Mouse (Mus musculus) bone marrow macrophage, adult 2 months (primary cell): Measurements from ENCODE around the gene Tmem123.

Experiments
- CTCF ChIP-seq: IDR thresholded peaks from 2 replicates; pipeline ENCODE4 v1.5.1; 2012; ENCODE audit warnings: low read depth, mild to moderate bottlenecking, low read length, moderate library complexity
- POLR2A ChIP-seq: IDR thresholded peaks from 2 replicates; pipeline ENCODE4 v1.6.1; 2012; ENCODE audit warnings: mild to moderate bottlenecking, low read depth, low read length, borderline replicate concordance

- TF ChIP-seq CTCF (no peak), POLR2A (no peak)
Observed at GRCm38 (mm10) chr9:7786086-7786485, 22.2 kb downstream of the Tmem123 start.
